Mouse (Mus musculus) embryonic fibroblast, embryonic 13.5 days (primary cell): ENCODE measurements around the gene AI182371.

Experiments used
- CTCF ChIP-seq: IDR thresholded peaks from 2 replicates; pipeline ENCODE4 v1.5.1; 2011; ENCODE audit warnings: mild to moderate bottlenecking, control low read depth, low read length, moderate library complexity, borderline replicate concordance; ENCODE audit not compliant: insufficient read depth
- POLR2A ChIP-seq: IDR thresholded peaks from 2 replicates; pipeline ENCODE4 v1.6.1; 2011; ENCODE audit warnings: low read depth, mild to moderate bottlenecking, control low read depth, low read length, moderate library complexity

GRCm38 (mm10) chr2:35131491-35131890 is 30.1 kb upstream of the AI182371 start:
- TF ChIP-seq CTCF (no peak), POLR2A (no peak)
